Mouse (Mus musculus) large intestine, adult 2 months (tissue): ENCODE results near the gene Pold1. TPM values are rescaled to one million over a fixed set of nuclear protein-coding genes. Genes with fewer than 3 reads are reported as not detected.

ENCODE experiments used
- DNase-seq: peaks from one replicate; pipeline ENCODE4 v3.0.0-alpha.2; 2012; ENCODE audit warnings: low read depth, low spot score
- WGBS: fragments of 180-500 bp; shearing (Covaris S2); methylation state at CpG from one replicate; pipeline ENCODE4 v1.1.7; 2018; 5-methylcytosine and 5-hydroxymethylcytosine counted together
- polyA plus RNA-seq: library from polyadenylated mRNA; depleted of rRNA; stranded (reverse); fragments of >200 nt; gene quantifications from 2 replicates; pipeline ENCODE4 v1.2.3, GENCODE M21; 2012

Gene Pold1
- polyA plus RNA-seq, 1 experiment: 47.0 TPM

- no peak for DNase-seq
- WGBS: 77% methylated on average over 1 of the region's 1 CpGs
Observed at GRCm38 (mm10) chr7:44583146-44583545, 34.5 kb upstream of the Pold1 start.

- DNase-seq: no peak
- WGBS: 69% methylated on average over 5 of the region's 5 CpGs
Observed at GRCm38 (mm10) chr7:44582709-44583108, 34.1 kb upstream of the Pold1 start.

GRCm38 (mm10) chr7:44581637-44582036 is 33.0 kb upstream of the Pold1 start:
- DNase-seq: no peak
- 76% methylated on average over 6 of the region's 6 CpGs for WGBS

GRCm38 (mm10) chr7:44576333-44576844 is 27.7 kb upstream of the Pold1 start:
- no peak for DNase-seq
- 25% methylated on average over 5 of the region's 5 CpGs for WGBS

GRCm38 (mm10) chr7:44572956-44573484 is 24.4 kb upstream of the Pold1 start:
- 69% methylated on average over 5 of the region's 5 CpGs for WGBS

GRCm38 (mm10) chr7:44572213-44572701 is 23.6 kb upstream of the Pold1 start, which contains the start of gene Napsa:
Napsa (plus strand) TSS chr7:44572380.
- WGBS: 15% methylated on average over 7 of the region's 7 CpGs

More at GRCm38 (mm10) chr7:44572956-44573484, 24.4 kb upstream of the Pold1 start:
- no peak for DNase-seq

GRCm38 (mm10) chr7:44571811-44572210 is 23.2 kb upstream of the Pold1 start:
- WGBS: 68% methylated on average over 4 of the region's 4 CpGs
- no peak for DNase-seq

More at GRCm38 (mm10) chr7:44572213-44572701, 23.6 kb upstream of the Pold1 start, which contains the start of gene Napsa:
- DNase-seq: no peak

- 72% methylated on average over 6 of the region's 6 CpGs for WGBS
- DNase-seq: no peak
Observed at GRCm38 (mm10) chr7:44570989-44571388, 22.3 kb upstream of the Pold1 start.

GRCm38 (mm10) chr7:44568803-44569202 is 20.2 kb upstream of the Pold1 start:
- DNase-seq: no peak
- WGBS: 29% methylated on average over 9 of the region's 9 CpGs

GRCm38 (mm10) chr7:44565414-44565813 is 16.8 kb upstream of the Pold1 start:
- 68% methylated on average over 6 of the region's 6 CpGs for WGBS
- DNase-seq: no peak

- no peak for DNase-seq
- WGBS: 77% methylated on average over 10 of the region's 10 CpGs
Observed at GRCm38 (mm10) chr7:44564486-44564885, 15.8 kb upstream of the Pold1 start.

- DNase-seq: no peak
- WGBS: 23% methylated on average over 8 of the region's 8 CpGs
Observed at GRCm38 (mm10) chr7:44563284-44563683, 14.6 kb upstream of the Pold1 start.

- 52% methylated on average over 18 of the region's 18 CpGs for WGBS
- DNase-seq: peak; percentile 25
Observed at GRCm38 (mm10) chr7:44560435-44561400, 12.1 kb upstream of the Pold1 start.

- DNase-seq: no peak
- 67% methylated on average over 2 of the region's 2 CpGs for WGBS
Observed at GRCm38 (mm10) chr7:44557629-44558028, 9.0 kb upstream of the Pold1 start.

GRCm38 (mm10) chr7:44553826-44554225 is 5.2 kb upstream of the Pold1 start, which contains the start of gene Nr1h2:
Nr1h2 (minus strand) TSS chr7:44553951.
- DNase-seq: peak; percentile 82
- WGBS: under 1% methylated on average over 22 of the region's 22 CpGs

- peak; percentile 24 for DNase-seq
- WGBS: 2% methylated on average over 32 of the region's 32 CpGs
Observed at GRCm38 (mm10) chr7:44553196-44553764, 4.6 kb upstream of the Pold1 start.

- 90% methylated on average over 31 of the region's 31 CpGs for WGBS
- DNase-seq: no peak
Observed at GRCm38 (mm10) chr7:44552141-44552908, 3.7 kb upstream of the Pold1 start.

- DNase-seq: no peak
- WGBS: 90% methylated on average over 22 of the region's 22 CpGs
Observed at GRCm38 (mm10) chr7:44551731-44552130, 3.1 kb upstream of the Pold1 start.

- no peak for DNase-seq
- WGBS: 93% methylated on average over 21 of the region's 21 CpGs
Observed at GRCm38 (mm10) chr7:44551301-44551700, 2.7 kb upstream of the Pold1 start.
